Mouse (Mus musculus) bone marrow macrophage, adult 2 months (primary cell): Measurements from ENCODE around the gene Enah. TPM values are rescaled to one million over a fixed set of nuclear protein-coding genes. Genes with fewer than 3 reads are reported as not detected.

ENCODE experiments used
- H3K27ac ChIP-seq: 2 replicates; pipeline ENCODE4 v1.5.1; 2012; ENCODE audit warnings: low read depth, low read length; ENCODE audit not compliant: insufficient read depth
- H3K4me1 ChIP-seq: 2 replicates; pipeline ENCODE4 v1.6.1; 2012; ENCODE audit warnings: low read length; ENCODE audit not compliant: control insufficient read depth, insufficient read depth
- H3K4me3 ChIP-seq: 2 replicates; pipeline ENCODE4 v1.5.1; 2012; ENCODE audit warnings: mild to moderate bottlenecking, low read length, moderate library complexity; ENCODE audit not compliant: insufficient read depth
- CTCF ChIP-seq: IDR thresholded peaks from 2 replicates; pipeline ENCODE4 v1.5.1; 2012; ENCODE audit warnings: low read depth, mild to moderate bottlenecking, low read length, moderate library complexity
- POLR2A ChIP-seq: IDR thresholded peaks from 2 replicates; pipeline ENCODE4 v1.6.1; 2012; ENCODE audit warnings: mild to moderate bottlenecking, low read depth, low read length, borderline replicate concordance
- polyA plus RNA-seq: library from polyadenylated mRNA; stranded (reverse); fragments of >200 nt; gene quantifications from 2 replicates; pipeline ENCODE4 v1.2.4, GENCODE M21; 2012; ENCODE audit not compliant: missing spikeins, insufficient read depth, insufficient read length

The Enah gene
- polyA plus RNA-seq, 1 experiment = 3.5 TPM

- no peaks in the 10 kb centered on the region for H3K4me1 ChIP-seq
- no peak overlapping the region for H3K27ac ChIP-seq
- H3K4me3 ChIP-seq = no peak overlapping the region
- TF ChIP-seq POLR2A = no peak
- no peak for TF ChIP-seq CTCF
Measured at GRCm38 (mm10) chr1:181998673-181999072, 21.1 kb downstream of the Enah start.

- TF ChIP-seq CTCF (no peak), POLR2A (no peak)
- H3K4me1 ChIP-seq = no peaks in the 10 kb centered on the region
- H3K4me3 ChIP-seq = no peak overlapping the region
- no peak overlapping the region for H3K27ac ChIP-seq
Measured at GRCm38 (mm10) chr1:181997791-181998190, 22.0 kb downstream of the Enah start.

GRCm38 (mm10) chr1:181993597-181993996, 26.2 kb downstream of the Enah start:
- TF ChIP-seq POLR2A (no peak), CTCF (no peak)
- H3K4me1 ChIP-seq = no peaks in the 10 kb centered on the region
- no peak overlapping the region for H3K4me3 ChIP-seq
- H3K27ac ChIP-seq = no peak overlapping the region

GRCm38 (mm10) chr1:181988367-181988766, 31.4 kb downstream of the Enah start:
- no peak for TF ChIP-seq CTCF
- TF ChIP-seq POLR2A = no peak
- no peaks in the 10 kb centered on the region for H3K4me1 ChIP-seq
- H3K27ac ChIP-seq = no peak overlapping the region
- H3K4me3 ChIP-seq = no peak overlapping the region

- TF ChIP-seq CTCF = no peak
- TF ChIP-seq POLR2A = no peak
- Histone ChIP-seq H3K27ac (no peak overlapping the region), H3K4me1 (no peaks in the 10 kb centered on the region), H3K4me3 (no peak overlapping the region)
Measured at GRCm38 (mm10) chr1:181987226-181987625, 32.6 kb downstream of the Enah start.

GRCm38 (mm10) chr1:181985880-181986279, 33.9 kb downstream of the Enah start:
- Histone ChIP-seq H3K27ac (no peak overlapping the region), H3K4me1 (no peaks in the 10 kb centered on the region), H3K4me3 (no peak overlapping the region)
- TF ChIP-seq POLR2A (no peak), CTCF (no peak)

GRCm38 (mm10) chr1:181984811-181985210, 35.0 kb downstream of the Enah start:
- Histone ChIP-seq H3K27ac (no peak overlapping the region), H3K4me1 (no peaks in the 10 kb centered on the region), H3K4me3 (no peak overlapping the region)
- TF ChIP-seq POLR2A (no peak), CTCF (no peak)

- H3K27ac ChIP-seq = no peak overlapping the region
- no peak overlapping the region for H3K4me3 ChIP-seq
- H3K4me1 ChIP-seq = no peaks in the 10 kb centered on the region
- TF ChIP-seq CTCF (no peak), POLR2A (no peak)
Measured at GRCm38 (mm10) chr1:181980017-181980719, 39.6 kb downstream of the Enah start.

GRCm38 (mm10) chr1:181975510-181975909, 44.3 kb downstream of the Enah start:
- no peaks in the 10 kb centered on the region for H3K4me1 ChIP-seq
- H3K4me3 ChIP-seq = no peak overlapping the region

GRCm38 (mm10) chr1:181974897-181975296, 44.9 kb downstream of the Enah start:
- TF ChIP-seq POLR2A (no peak), CTCF (no peak)
- no peak overlapping the region for H3K4me3 ChIP-seq
- H3K4me1 ChIP-seq = no peaks in the 10 kb centered on the region
- no peak overlapping the region for H3K27ac ChIP-seq

More at GRCm38 (mm10) chr1:181975510-181975909, 44.3 kb downstream of the Enah start:
- no peak overlapping the region for H3K27ac ChIP-seq
- TF ChIP-seq POLR2A (no peak), CTCF (no peak)

- no peaks in the 10 kb centered on the region for H3K4me1 ChIP-seq
- no peak overlapping the region for H3K4me3 ChIP-seq
- no peak overlapping the region for H3K27ac ChIP-seq
- TF ChIP-seq CTCF = no peak
- TF ChIP-seq POLR2A = no peak
Measured at GRCm38 (mm10) chr1:181965277-181965676, 54.5 kb downstream of the Enah start.
